Mouse (Mus musculus) embryonic facial prominence, embryonic 14.5 days (tissue): Measurements from ENCODE around the gene Gm11733. TPM values are rescaled to one million over a fixed set of nuclear protein-coding genes. Genes with fewer than 3 reads are reported as not detected.
A peak's percentile ranks its signal among the peaks of the same experiment; 100 is the strongest.

Experiments used
- ATAC-seq: fragments of 200-750 bp; cut with Nextera tagmentation; 2 replicates; pipeline ENCODE4 v1.8.0; 2017; ENCODE audit warnings: low read depth, moderate number of reproducible peaks, moderate TSS enrichment
- DNase-seq: peaks from one replicate; pipeline ENCODE4 v3.0.0-alpha.2; 2015; ENCODE audit warnings: low spot score
- H3K27ac ChIP-seq: fragments of 300-500 bp; sonication (generic); replicated peaks from 2 replicates; pipeline ENCODE4 v1.5.1; 2014; ENCODE audit warnings: low read depth, mild to moderate bottlenecking, low read length, moderate library complexity
- H3K27me3 ChIP-seq: fragments of 300-500 bp; sonication (generic); replicated peaks from 2 replicates; pipeline ENCODE4 v1.6.1; 2014; ENCODE audit warnings: low read length; ENCODE audit not compliant: control insufficient read depth, insufficient read depth
- H3K36me3 ChIP-seq: fragments of 300-500 bp; sonication (generic); 2 replicates; pipeline ENCODE4 v1.6.1; 2014; ENCODE audit warnings: low read length, mixed read lengths; ENCODE audit not compliant: control insufficient read depth, insufficient read depth
- H3K4me1 ChIP-seq: fragments of 300-500 bp; sonication (generic); 2 replicates; pipeline ENCODE4 v1.6.1; 2014; ENCODE audit warnings: antibody characterized with exemption, low read length; ENCODE audit not compliant: control insufficient read depth, insufficient read depth
- H3K4me2 ChIP-seq: fragments of 300-500 bp; sonication (generic); 2 replicates; pipeline ENCODE4 v1.6.1; 2014; ENCODE audit warnings: low read depth, mild to moderate bottlenecking, low read length, moderate library complexity, mixed read lengths
- H3K4me3 ChIP-seq: fragments of 300-500 bp; sonication (generic); 2 replicates; pipeline ENCODE4 v1.5.1; 2014; ENCODE audit warnings: low read depth, mild to moderate bottlenecking, low read length
- H3K9ac ChIP-seq: fragments of 300-500 bp; sonication (generic); 2 replicates; pipeline ENCODE4 v1.6.1; 2014; ENCODE audit warnings: low read depth, mild to moderate bottlenecking, low read length, moderate library complexity, mixed read lengths
- H3K9me3 ChIP-seq: fragments of 300-500 bp; sonication (generic); 2 replicates; pipeline ENCODE4 v1.6.1; 2016; ENCODE audit warnings: low read length; ENCODE audit not compliant: control insufficient read depth
- WGBS: fragments of 180-500 bp; shearing (Covaris S2); extraction: QIAGEN DNeasy Blood & Tissue Kit; methylation state at CpG from one replicate; pipeline ENCODE4 v1.1.7; 2014; 5-methylcytosine and 5-hydroxymethylcytosine counted together
- polyA plus RNA-seq: library from polyadenylated mRNA; unstranded; fragments of >200 nt; fragmentation: Nextera tagmentation; extraction: Ambion mirVana; gene quantifications from 2 replicates; pipeline ENCODE4 v1.2.1, GENCODE M21; 2014

Gene Gm11733
- polyA plus RNA-seq, 1 experiment from 2014 or later, result 0.10 TPM

DNA sequence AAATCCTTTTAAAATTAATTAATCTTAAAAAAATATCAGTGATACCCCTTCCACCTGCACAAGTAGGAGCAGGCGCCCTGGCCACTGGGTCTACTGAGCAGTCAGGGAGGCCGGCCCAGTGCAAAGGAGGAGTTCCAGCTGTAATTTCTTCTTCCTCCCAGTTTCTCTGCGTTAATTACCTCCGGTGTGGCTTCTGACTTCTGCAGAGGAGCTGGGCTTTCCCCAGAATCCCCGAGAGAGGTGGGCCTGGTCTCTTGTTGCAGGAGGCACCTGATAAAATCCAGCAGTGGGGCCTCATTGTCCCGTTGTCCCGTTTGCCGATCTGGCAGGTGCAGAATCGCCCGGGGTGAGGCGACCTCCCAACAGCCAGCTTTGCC, 1.9 kb upstream of the Gm11733 start:
- Histone ChIP-seq H3K27me3 (no peaks in the 10 kb centered on the region), H3K9me3 (no peaks in the 10 kb centered on the region), H3K4me3 (peak overlapping the region; percentile 13), H3K36me3 (no peaks in the 10 kb centered on the region), H3K4me1 (peaks cover 50% of the 10 kb centered on the region), H3K9ac (peak overlapping the region; percentile 48), H3K27ac (peak overlapping the region; percentile 66), H3K4me2 (peak overlapping the region; percentile 56)
- 7% methylated on average over 11 of the region's 11 CpGs for WGBS
- ATAC-seq, result no peak
- DNase-seq, result peak; percentile 77

GRCm38 (mm10) chr11:117482677-117483511, 1.3 kb upstream of the Gm11733 start:
- Histone ChIP-seq H3K4me3 (peak overlapping the region; percentile 13), H3K36me3 (no peaks in the 10 kb centered on the region), H3K27ac (peak overlapping the region; percentile 78), H3K9ac (peak overlapping the region; percentile 55), H3K27me3 (no peaks in the 10 kb centered on the region), H3K9me3 (no peaks in the 10 kb centered on the region), H3K4me1 (peaks cover 50% of the 10 kb centered on the region), H3K4me2 (peak overlapping the region; percentile 56)
- peak; percentile 56 for ATAC-seq
- WGBS, result 3% methylated on average over 22 of the region's 26 CpGs
- DNase-seq, result peak; percentile 91

- DNase-seq (no peak), ATAC-seq (0 out of 2 replicates have a peak, but pooled peaks have one; percentile 56)
- 40% methylated on average over 15 of the region's 17 CpGs for WGBS
- no peaks in the 10 kb centered on the region for H3K36me3 ChIP-seq
- no peaks in the 10 kb centered on the region for H3K9me3 ChIP-seq
- 0 out of 2 replicates have a peak overlapping the region, but pooled peaks have one; percentile 16 for H3K27ac ChIP-seq
- no peaks in the 10 kb centered on the region for H3K27me3 ChIP-seq
- peaks cover 7% of the 10 kb centered on the region; the same call in 1 of the 2 replicates for H3K4me1 ChIP-seq
- H3K4me2 ChIP-seq, result no peak overlapping the region
- H3K4me3 ChIP-seq, result no peak overlapping the region
- H3K9ac ChIP-seq, result no peak overlapping the region
Observed at GRCm38 (mm10) chr11:117491408-117492208, 7.4 kb downstream of the Gm11733 start.

- no peaks in the 10 kb centered on the region for H3K27me3 ChIP-seq
- peaks cover 13% of the 10 kb centered on the region for H3K4me1 ChIP-seq
- no peaks in the 10 kb centered on the region for H3K36me3 ChIP-seq
- H3K9me3 ChIP-seq, result no peaks in the 10 kb centered on the region
- WGBS, result 7% methylated on average over 1 of the region's 1 CpGs
- ATAC-seq (no peak), DNase-seq (no peak)
- H3K4me2 ChIP-seq, result no peak overlapping the region
- H3K4me3 ChIP-seq, result no peak overlapping the region
- H3K9ac ChIP-seq, result no peak overlapping the region
- 0 out of 2 replicates have a peak overlapping the region, but pooled peaks have one; percentile 16 for H3K27ac ChIP-seq
Observed at GRCm38 (mm10) chr11:117492209-117492505, 8.0 kb downstream of the Gm11733 start.

- no peaks in the 10 kb centered on the region for H3K9me3 ChIP-seq
- DNase-seq, result peak; percentile 44
- no peak overlapping the region for H3K4me2 ChIP-seq
- peak overlapping the region; percentile 76 for H3K27ac ChIP-seq
- H3K27me3 ChIP-seq, result no peaks in the 10 kb centered on the region
- no peaks in the 10 kb centered on the region for H3K36me3 ChIP-seq
- 34% methylated on average over 4 of the region's 4 CpGs for WGBS
- no peak overlapping the region for H3K4me3 ChIP-seq
- H3K9ac ChIP-seq, result no peak overlapping the region
- ATAC-seq, result no peak
- peaks cover 23% of the 10 kb centered on the region for H3K4me1 ChIP-seq
Observed at GRCm38 (mm10) chr11:117496812-117497211, 12.6 kb downstream of the Gm11733 start.

GRCm38 (mm10) chr11:117497256-117498136, 13.3 kb downstream of the Gm11733 start:
- Histone ChIP-seq H3K27me3 (no peaks in the 10 kb centered on the region), H3K9me3 (no peaks in the 10 kb centered on the region), H3K27ac (peak overlapping the region; percentile 76), H3K4me3 (0 out of 2 replicates have a peak overlapping the region, but pooled peaks have one; percentile 10), H3K36me3 (no peaks in the 10 kb centered on the region), H3K4me2 (peak overlapping the region; percentile 48), H3K9ac (no peak overlapping the region), H3K4me1 (peaks cover 20% of the 10 kb centered on the region)
- 9% methylated on average over 15 of the region's 16 CpGs for WGBS
- ATAC-seq (peak; percentile 97), DNase-seq (peak; percentile 91)

GRCm38 (mm10) chr11:117498137-117498511, 14.0 kb downstream of the Gm11733 start:
- ATAC-seq (peak; percentile 77; the same call in 1 of the 2 replicates), DNase-seq (no peak)
- H3K27me3 ChIP-seq, result no peaks in the 10 kb centered on the region
- no peak overlapping the region for H3K4me3 ChIP-seq
- peak overlapping the region; percentile 48; the same call in 1 of the 2 replicates for H3K4me2 ChIP-seq
- H3K4me1 ChIP-seq, result peaks cover 18% of the 10 kb centered on the region
- H3K36me3 ChIP-seq, result no peaks in the 10 kb centered on the region
- H3K27ac ChIP-seq, result peak overlapping the region; percentile 76
- WGBS, result 45% methylated on average over 1 of the region's 1 CpGs
- no peak overlapping the region for H3K9ac ChIP-seq
- H3K9me3 ChIP-seq, result no peaks in the 10 kb centered on the region

DNA sequence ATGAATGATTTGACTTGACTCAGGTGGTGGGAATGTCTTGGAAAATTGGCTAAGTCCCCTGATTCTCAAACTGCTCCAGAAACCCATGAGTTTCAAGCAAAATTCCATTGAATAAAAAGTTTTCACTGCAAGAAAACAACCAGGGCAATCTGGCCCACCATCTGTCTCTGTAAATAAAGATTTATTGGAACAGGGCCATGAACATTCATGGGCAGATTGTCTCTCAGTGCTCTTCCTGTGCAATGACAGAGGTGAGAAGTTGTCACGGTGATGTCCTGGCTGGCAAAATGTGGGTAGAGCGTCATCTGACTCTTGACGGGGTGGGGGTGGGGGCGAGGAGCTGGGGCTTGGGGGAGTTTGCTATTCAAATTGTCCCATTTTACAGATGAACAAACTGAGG, 24.8 kb downstream of the Gm11733 start:
- no peaks in the 10 kb centered on the region; the same call in 1 of the 2 replicates for H3K9me3 ChIP-seq
- 90% methylated on average over 4 of the region's 4 CpGs for WGBS
- H3K4me3 ChIP-seq, result no peak overlapping the region
- H3K9ac ChIP-seq, result no peak overlapping the region
- H3K36me3 ChIP-seq, result no peaks in the 10 kb centered on the region
- no peaks in the 10 kb centered on the region for H3K27me3 ChIP-seq
- no peaks in the 10 kb centered on the region for H3K4me1 ChIP-seq
- H3K27ac ChIP-seq, result no peak overlapping the region
- DNase-seq, result no peak
- no peak for ATAC-seq
- H3K4me2 ChIP-seq, result no peak overlapping the region
